Mouse (Mus musculus) heart, postnatal 14 days (tissue): ENCODE results near the gene Ecd. TPM values are rescaled to one million over a fixed set of nuclear protein-coding genes. Genes with fewer than 3 reads are reported as not detected.

Experiments
- DNase-seq, 2 experiments: peaks; one replicate each; pipeline ENCODE4 v3.0.0; 2021 to 2022
- intact Hi-C: fragments of 180-260 bp; cut with DNase I; formaldehyde crosslinking; loops from one replicate; pipeline ENCODE4 v1.15.1; 2025
- long read RNA-seq, 2 experiments: library from polyadenylated mRNA; stranded (forward); transcript quantifications; one replicate each; pipeline ENCODE4 v2.0.0; 2021
- total RNA-seq, 2 experiments: library from RNA; stranded (reverse); gene quantifications; 2 replicates each; pipeline ENCODE4 v1.2.3; 2021

Ecd gene
- 10 to 100 TPM; 25.1 to 32.2 TPM for total RNA-seq
- long read RNA-seq, experiment 1, transcript Ecd-201 (14 exons, 3,132 nt): major isoform, 42 of 45 reads
- long read RNA-seq, experiment 1, partial matches to known transcripts: 3 of 45 reads
- long read RNA-seq, experiment 1, other reads (novel, unspliced or antisense): 0 of 45 reads
- long read RNA-seq, experiment 2, transcript Ecd-201 (14 exons, 3,132 nt): major isoform, 42 of 48 reads
- long read RNA-seq, experiment 2, partial matches to known transcripts: 3 of 48 reads
- long read RNA-seq, experiment 2, other reads (novel, unspliced or antisense): 3 of 48 reads

DNA sequence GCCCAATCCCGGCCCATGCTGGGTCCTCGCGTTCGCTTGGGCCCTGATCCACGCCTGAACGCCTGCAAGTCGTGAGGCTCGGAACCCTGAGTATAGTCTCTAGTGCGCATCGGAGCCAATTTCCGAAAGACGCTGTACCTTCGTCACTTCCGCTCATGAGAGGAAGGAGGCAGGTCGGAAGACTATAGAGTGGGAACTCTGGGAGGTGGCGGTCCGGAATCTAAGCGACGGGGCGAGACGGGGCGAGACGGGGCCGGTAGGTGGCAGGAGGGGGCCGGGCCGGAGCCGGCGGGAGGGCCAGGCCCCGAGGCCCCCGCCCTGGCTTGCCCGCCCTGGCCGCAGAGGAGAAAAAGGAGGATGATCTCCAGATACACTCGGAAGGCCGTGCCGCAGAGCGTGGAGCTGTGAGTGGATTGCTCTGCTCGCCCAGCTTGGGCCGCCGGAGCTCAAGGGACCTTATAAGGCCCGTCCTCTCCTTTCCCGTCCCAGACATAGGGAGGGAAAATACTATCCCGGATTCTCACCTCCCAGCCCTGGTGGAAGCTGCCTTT, at the start of gene Ecd, which contains the start of gene Fam149b:
Ecd (minus strand) TSS at position 131 of the 551 bp plus-strand sequence.
Fam149b (plus strand) TSS at position 172 of the 551 bp plus-strand sequence.
- intact Hi-C loops: loop anchor here (2.0 kb wide), 1 partner anchor 43 kb away; no protein-coding TSS in a partner anchor
- peak; percentile 90 to 95 for DNase-seq

DNA sequence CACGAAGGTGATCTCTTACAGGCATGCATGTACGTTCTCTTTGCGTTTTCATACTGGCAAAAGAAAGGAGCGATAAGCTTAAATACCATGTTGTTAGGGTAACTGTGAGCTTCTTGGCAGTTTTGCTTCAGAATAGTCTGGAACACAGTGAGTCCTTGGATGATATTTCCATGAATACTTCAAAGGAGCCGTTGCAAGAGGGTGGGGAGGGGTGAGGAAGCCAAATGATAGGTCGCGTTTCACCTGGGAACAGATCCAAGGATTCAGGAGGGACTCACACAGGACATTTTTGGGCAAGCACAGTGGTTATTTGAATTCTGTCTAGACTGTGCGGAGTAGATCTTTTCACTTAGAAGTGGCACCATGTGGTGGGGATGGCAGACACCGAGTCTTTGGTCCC, 49.3 kb upstream of the Ecd start:
- intact Hi-C loops: loop anchor here (10.0 kb wide), 1 partner anchor 248 kb away; the partner anchor contains the start of gene Usp54
- DNase-seq: no peak

DNA sequence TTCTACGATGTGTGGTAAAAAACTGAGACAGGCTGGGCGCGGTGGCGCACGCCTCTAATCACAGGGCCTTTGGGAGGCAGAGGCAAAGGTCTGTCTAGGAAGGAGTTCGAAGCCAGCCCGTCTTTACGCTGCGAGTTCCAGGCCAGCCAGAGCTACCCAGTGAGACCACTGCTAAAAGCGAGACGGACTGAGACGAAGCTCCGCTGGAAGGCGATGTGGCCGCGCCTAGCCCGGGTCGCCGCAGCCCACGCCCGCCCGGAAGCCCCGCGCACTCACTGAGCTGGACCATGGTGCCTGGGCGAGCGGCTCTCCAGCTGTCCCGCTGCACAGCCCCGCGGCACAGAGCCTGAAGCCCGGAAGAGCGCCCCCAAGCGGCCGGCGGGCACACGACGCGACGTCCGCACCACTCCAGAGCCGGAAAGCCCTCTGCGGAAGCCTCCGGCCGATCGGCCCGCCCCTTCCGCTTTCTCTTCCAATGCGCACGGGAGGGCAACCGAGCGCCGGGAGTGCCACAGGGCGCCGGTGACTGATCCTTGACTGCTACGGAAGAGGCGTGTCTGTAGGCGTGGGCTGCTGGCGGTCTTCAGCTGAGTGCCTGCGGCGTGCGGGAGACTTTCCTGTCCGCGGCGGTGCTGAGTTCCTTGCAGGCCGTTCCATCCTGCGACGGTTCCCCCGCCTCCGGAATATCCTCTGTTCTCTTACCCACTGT, 45.4 kb upstream of the Ecd start, which contains the start of gene Mrps16:
Mrps16 (minus strand) TSS at position 430 of the 709 bp plus-strand sequence.
- peak; percentile 95 to 96 for DNase-seq
- intact Hi-C loops: loop anchor here (10.0 kb wide), 1 partner anchor 251 kb away; the partner anchor contains the start of gene Usp54

DNA sequence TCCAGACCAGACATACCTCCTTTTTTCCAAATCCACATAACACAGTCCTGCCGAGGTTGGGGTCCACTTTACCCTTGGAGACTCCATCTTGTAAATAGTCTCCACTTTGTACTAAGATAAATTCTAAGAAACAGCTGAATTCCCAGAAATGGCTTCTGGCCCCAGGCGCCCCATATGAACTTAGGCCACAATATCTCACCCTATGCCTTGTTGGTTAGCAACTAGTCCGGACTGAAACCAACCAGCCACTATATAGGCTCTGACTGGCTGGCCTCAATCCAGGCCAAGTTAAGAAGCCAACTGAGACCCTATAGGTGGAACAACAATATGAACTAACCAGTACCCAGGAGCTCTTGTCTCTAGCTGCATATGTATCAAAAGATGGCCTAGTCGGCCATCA, 44.4 kb upstream of the Ecd start:
- no peak for DNase-seq
- intact Hi-C loops: loop anchor here (10.0 kb wide), 1 partner anchor 252 kb away; the partner anchor contains the start of gene Usp54

DNA sequence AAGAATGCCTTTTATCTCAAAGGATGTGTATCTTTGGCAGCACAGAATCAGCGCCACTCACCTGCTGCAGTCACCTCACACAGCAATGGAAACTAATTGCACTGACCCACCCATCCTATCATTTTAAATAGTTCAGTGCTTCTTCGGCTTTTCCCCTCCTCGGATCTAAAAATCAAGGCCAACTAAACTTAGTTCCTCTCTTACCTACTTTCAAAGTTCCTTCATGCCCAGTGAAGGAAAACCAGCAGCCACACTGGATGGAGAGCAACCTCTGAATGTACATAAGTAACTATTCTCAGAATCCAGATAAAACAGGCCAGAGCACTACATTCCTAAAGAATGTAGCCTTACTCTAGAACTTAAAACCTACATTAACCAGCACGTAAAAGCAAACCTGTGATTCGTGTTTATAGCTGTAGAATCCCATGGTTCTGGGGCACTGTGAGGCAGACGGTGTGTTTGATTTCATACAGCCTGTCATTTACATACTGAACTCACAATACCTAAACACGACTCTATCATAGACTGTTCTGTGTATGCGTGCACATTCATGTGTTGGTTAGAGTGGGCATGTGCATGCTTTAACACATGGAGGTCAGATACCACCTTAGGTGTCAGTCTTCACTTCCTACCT, 41.6 kb upstream of the Ecd start:
- no peak for DNase-seq
- intact Hi-C loops: loop anchor here (2.0 to 10.0 kb wide), 2 partner anchors 41 to 255 kb away; partner anchors contain the start of genes Ecd, Fam149b and Usp54

DNA sequence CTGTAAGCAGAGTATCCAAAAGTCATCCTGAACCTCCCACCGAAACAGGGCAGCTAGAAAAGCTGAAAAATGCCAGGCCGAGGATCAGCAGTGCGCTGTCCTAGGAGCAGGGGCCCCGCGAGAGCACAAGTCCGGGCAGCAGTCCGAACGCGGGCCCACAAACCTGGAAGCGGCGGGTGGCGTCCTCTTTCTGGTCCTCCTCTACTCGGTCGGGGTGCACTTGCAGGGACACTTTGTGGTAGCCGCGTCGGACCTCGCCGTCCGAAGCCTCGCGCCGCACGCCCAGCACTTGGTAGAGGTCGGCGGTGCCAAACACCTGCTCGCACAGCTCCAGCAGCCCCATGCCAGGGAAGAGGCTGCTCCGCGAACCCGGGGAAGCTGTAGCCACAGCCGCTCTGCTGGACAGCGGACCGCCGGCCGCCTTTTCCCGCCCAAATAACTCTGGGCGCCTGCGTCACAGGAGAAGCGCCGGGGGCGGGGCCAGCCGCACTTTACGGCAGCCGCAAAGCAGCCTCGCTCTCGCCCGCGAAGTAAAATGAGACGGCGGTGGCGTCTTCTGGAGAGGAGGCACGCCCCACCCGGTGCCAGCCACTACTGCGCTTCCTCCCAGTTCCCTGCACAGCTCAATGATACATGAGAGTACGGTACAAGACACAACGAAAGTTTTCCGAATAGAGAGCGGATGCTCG, 40.7 kb upstream of the Ecd start, which contains the start of gene Dnajc9:
Dnajc9 (minus strand) TSS at position 470 of the 689 bp plus-strand sequence.
- intact Hi-C loops: no loop called here

DNA sequence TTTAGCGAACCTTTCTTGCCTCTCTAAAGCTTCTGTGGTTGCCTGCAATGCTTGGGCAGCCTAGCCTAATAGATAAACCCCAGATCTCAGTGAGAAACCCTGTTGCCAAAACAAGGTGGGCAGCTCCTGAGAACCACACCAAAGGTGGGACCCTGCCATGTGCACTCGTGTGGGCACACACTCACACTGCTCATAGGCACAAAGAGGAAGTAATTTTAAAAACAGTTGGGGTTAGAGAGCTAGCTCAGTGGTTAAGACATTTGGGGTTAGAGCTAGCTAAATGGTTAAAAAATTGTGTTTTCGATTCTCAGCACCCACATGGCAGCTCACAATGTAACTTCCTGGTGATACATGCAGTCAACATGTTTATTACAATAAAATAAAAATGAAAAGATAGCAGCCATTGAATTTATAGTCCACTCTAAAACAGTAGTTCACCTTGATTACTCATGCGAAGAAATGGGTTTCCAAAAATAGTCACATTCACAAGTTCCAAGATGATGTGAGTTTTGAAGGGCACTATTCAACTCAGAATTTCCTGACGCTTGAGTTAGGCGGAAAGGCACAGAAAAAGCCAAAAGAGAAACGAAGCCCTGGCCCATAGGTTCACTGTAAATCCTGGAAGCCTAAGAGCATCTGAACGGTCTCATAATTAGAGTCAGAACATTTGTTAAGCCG, 32.0 kb upstream of the Ecd start:
- DNase-seq: no peak
- intact Hi-C loops: no loop called here

More for the DNA sequence above, 40.7 kb upstream of the Ecd start, which contains the start of gene Dnajc9:
- peak; percentile 94 to 98 for DNase-seq

DNA sequence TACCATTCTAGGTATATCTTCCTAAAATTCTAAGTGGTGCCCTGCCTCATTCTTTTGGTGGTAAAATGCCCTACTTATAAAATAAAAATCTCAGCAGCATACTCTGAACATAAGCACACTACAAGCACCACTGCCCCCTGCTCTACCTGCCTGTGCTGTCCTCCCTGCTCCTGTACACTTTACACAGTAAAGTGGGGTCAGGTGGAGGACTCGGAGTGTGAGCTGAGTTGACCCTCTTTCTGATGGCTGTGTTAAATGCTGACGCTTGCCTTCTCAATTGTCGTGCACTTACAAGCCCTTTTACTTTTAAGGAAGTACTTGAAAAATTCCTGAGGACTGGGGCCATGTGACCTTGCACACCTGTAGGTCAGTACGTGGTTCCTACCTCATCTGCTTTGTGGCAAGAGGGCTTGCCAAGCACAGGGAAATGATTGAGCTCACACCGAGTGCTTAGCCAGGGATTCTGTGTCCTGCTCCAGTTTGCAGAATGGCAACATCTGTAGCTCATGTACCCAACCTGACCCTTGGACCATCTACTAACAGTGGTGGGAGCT, 31.2 kb upstream of the Ecd start:
- intact Hi-C loops: no loop called here

DNA sequence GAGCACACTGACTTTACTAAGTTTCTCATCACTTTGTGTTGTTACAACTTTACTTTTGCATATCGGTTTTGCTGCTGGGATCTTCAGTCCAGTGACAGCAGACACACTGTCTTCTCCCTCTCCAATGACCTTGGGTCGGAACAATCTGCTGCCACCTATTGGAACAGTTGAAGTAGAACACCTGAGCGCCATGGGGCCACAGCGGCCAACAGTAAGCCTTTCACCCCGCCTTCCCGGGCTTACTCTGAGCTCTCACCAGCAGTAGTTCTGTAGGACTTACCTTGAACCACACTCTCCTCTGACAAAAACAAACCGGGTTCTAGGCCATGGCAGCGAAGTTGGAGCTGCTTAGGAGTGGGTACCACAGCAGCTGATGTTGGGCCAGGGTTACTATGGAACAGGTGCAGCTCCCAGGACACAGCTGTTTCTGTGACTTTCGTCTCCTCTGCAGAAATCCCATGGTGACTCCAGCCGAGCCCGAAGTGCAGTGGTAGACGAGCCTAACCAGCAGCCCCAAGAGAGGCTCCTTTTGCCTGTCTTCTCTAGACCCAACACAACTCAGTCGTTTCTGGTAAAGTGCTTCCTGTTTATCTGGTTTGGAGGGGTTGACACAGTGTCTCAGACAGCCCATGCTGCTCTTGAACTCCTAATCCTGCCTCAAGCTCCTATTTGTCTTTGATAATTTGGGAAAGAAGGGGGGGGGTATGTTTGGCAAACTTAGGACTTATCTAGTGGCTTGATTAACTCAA, 30.6 kb upstream of the Ecd start:
- peak; percentile 12 to 57 for DNase-seq
- intact Hi-C loops: no loop called here

More for the DNA sequence above, 31.2 kb upstream of the Ecd start:
- no peak for DNase-seq

DNA sequence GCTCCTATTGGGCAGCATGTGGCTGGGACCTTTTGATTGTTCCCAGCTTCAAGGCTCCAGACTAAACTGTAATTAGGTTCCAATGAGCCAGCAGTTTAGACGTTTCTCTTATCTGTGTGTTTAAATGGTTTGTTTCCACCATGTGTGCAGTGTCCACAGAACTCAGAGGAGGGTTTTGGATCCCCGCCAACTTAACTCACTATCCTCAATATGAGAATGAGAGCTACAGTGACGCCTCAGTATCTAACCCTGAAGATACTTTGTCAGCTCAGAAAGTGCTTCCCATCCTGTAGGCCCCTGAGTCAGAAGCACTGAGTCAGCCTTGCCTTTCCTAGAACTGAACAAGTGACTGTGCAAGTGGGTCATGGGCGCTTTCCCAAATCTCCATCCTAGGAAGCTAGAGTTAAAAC, 29.2 kb upstream of the Ecd start:
- intact Hi-C loops: no loop called here
- no peak for DNase-seq

DNA sequence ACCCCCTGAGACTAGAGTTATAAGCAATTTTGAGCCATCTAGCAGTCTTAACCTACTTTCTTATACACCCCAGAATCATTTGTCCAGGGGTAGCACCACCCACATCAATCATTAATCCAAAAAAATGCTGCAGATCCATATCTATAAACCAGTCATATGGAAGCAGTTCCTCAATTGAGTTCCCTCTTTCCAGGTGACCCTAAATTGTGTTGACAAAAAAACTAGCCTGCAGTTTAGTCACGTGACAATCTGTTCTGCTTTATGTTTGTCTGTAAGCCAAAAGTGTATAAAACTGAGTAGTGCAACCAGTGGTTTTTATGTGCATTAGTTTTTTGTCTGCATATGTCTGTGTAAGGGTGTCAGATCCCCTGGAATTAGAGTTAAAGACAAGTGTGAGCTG, 23.9 kb upstream of the Ecd start:
- intact Hi-C loops: no loop called here
- DNase-seq: no peak

DNA sequence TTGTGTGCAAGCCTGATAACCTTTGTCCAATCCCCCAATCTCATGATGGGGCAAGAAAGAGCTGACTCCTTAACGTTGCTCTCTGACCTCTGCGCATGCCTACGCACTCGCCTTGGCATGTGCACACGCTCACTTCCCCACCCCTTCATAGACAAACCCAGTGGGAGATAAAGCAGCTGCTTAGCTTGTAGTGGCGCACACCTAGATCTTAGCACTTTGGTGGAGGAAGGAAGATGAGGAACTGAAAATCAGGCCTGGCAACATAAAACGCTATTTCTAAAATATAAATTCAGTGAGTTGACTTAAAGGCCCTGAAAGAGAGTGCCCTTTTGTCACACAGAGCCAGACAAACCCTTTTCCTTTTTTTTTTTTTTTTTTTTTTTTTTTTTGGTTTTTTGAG, 22.9 kb upstream of the Ecd start:
- DNase-seq: no peak
- intact Hi-C loops: no loop called here

DNA sequence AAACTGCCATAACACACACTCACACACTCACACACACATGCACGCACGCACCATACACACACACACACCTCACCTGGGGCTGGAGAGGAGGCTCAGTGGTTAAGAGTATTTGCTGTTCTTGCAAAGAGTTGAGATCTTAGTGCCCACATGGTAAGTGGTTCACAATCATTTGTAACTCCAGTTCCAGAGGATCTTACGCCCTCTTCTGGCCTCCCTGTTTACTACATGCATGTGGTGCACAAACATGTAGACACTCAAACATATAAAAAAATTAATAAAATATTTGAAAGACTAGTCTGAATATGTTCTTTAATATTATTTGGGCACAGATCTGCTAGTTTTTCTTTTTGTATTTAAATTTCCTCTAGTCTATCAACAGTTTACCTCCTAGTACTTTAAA, 20.4 kb upstream of the Ecd start:
- DNase-seq: no peak
- intact Hi-C loops: no loop called here

DNA sequence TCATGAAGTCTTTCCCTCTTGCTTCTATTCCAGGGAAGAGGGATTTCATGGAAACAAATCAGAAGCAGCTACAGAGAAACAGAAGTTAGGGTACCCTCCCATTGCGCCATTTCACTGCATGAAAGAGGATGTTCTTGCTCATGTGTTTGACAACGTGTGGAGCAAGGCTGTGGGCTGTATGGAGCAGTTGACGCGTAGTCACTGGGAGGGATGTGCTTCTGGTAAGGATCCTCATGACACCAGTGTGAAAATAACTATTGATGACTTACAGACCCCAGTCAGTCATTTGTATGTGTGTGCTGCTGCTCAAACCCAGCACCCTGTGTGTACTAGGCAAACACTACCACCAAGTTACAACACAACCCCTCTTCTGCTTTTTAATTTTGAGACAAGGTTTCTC, 15.3 kb upstream of the Ecd start:
- intact Hi-C loops: no loop called here
- no peak for DNase-seq

DNA sequence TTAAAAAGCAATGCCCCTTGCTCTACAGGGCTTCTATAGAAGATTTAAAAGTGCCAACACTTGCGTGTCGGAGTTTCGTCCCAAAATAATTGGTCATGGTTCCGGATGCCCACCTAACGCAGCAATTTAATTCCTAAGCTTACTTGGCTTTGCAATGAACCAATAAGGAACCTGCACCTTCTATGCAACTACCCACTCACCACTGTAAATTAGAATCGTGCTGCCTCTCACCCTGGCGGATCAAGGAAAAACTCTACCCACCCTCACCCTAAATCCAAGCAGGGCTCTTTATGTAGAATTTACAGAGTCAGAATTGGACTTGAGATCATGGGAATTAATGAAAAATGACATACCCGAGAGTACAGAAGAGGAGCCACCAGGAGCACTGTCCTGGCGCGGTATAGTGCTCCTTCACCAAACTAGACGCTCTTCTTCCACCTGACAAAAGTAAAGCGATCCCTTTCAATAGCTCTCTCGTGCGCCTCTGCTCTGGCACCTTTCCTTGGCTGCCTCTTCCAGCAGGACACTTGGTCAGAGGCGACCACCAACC, 405 bp downstream of the Ecd start:
- intact Hi-C loops: no loop called here
- DNase-seq: no peak

DNA sequence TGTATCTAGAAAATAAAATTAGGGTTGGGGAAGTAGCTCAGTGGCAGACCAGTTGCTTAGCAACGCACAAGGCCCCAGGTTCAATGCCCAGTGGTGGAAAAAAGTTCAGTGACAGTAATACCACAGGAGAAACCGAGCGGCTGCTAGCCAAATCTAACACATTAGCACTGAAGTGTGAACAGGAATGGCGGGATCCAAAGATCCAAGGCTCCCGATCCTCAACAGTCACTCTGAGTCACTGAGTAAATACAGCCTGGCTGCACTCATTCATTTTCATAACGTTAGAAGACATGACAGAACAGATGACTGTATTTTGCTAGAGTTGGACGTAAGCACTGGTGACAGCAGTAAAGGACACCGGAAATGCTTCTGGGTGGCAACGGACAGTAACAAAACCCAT, 2.0 kb downstream of the Ecd start:
- DNase-seq: no peak
- intact Hi-C loops: no loop called here

DNA sequence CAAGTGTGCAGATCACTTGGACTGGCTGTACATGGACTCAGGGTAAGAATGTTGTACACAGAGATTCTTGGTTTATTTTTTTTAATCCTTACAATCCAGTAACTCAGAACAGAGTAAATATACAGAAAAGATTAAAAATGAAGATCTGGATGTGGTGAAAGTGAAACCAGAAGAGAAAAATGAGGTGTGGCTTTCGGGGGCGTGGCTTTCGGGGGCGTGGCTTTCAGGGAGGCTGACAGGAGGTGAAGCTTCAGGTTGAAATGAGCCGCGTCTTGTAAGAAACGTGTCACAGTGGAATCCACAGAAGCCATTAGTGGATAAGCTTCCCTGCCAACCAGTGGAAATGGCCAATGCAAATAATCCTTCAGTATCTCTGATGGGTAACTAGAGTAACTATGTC, 7.1 kb downstream of the Ecd start:
- DNase-seq: no peak
- intact Hi-C loops: no loop called here

DNA sequence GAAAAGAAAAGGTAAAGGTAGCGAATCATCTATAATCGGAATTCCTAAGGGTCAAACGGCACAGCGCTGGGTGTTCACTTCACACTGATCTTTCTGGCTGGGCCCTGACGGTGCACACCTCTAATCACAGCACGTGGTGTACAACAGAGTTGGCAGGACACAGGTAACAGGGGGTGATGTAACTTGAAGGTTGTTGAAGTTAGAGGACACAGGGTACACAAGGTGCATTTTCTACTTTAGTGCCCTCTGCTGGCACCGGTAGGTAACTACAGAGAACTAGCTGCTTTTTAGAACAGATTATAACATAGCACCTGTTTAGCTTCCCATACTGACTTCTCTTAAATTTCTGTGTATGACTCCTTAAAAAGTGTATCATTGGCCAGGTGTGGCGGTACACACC, 7.8 kb downstream of the Ecd start:
- DNase-seq: peak; percentile 33 to 42
- intact Hi-C loops: no loop called here
